Mouse (Mus musculus) CD4-positive, CD25-positive, alpha-beta regulatory T cell, adult 2 months (primary cell): ENCODE results near the gene Pink1.

ENCODE experiments used
- DNase-seq: peaks from one replicate; pipeline ENCODE4 v3.0.0-alpha.2; 2012; ENCODE audit warnings: low read depth, low spot score

The Pink1 gene

GRCm38 (mm10) chr4:138342778-138343177 lies 16.7 kb upstream of the Pink1 start:
- DNase-seq, result no peak

- DNase-seq, result no peak
Observed at GRCm38 (mm10) chr4:138342048-138342447, 15.9 kb upstream of the Pink1 start.

- no peak for DNase-seq
Observed at GRCm38 (mm10) chr4:138341393-138341792, 15.3 kb upstream of the Pink1 start.

GRCm38 (mm10) chr4:138339963-138340362 lies 13.9 kb upstream of the Pink1 start:
- peak; percentile 50 for DNase-seq

GRCm38 (mm10) chr4:138337341-138337740 lies 11.2 kb upstream of the Pink1 start:
- no peak for DNase-seq

- no peak for DNase-seq
Observed at GRCm38 (mm10) chr4:138336876-138337275, 10.8 kb upstream of the Pink1 start.

- no peak for DNase-seq
Observed at GRCm38 (mm10) chr4:138335648-138336047, 9.5 kb upstream of the Pink1 start.

- no peak for DNase-seq
Observed at GRCm38 (mm10) chr4:138335036-138335435, 8.9 kb upstream of the Pink1 start.

- DNase-seq, result no peak
Observed at GRCm38 (mm10) chr4:138333135-138333534, 7.0 kb upstream of the Pink1 start.

GRCm38 (mm10) chr4:138331647-138332046 lies 5.5 kb upstream of the Pink1 start:
- DNase-seq, result no peak

GRCm38 (mm10) chr4:138330264-138330671 lies 4.2 kb upstream of the Pink1 start:
- no peak for DNase-seq

GRCm38 (mm10) chr4:138327891-138328470 lies 1.9 kb upstream of the Pink1 start:
- peak; percentile 65 for DNase-seq

- peak; percentile 70 for DNase-seq
Observed at GRCm38 (mm10) chr4:138327155-138327554, 1.0 kb upstream of the Pink1 start.

GRCm38 (mm10) chr4:138325466-138326076 lies 536 bp downstream of the Pink1 start:
- DNase-seq, result peak; percentile 94

GRCm38 (mm10) chr4:138324451-138324850 lies 1.7 kb downstream of the Pink1 start:
- no peak for DNase-seq

GRCm38 (mm10) chr4:138323753-138324152 lies 2.4 kb downstream of the Pink1 start:
- no peak for DNase-seq

GRCm38 (mm10) chr4:138322692-138323091 lies 3.4 kb downstream of the Pink1 start:
- DNase-seq, result no peak

- no peak for DNase-seq
Observed at GRCm38 (mm10) chr4:138321488-138321887, 4.6 kb downstream of the Pink1 start.

- no peak for DNase-seq
Observed at GRCm38 (mm10) chr4:138320711-138321110, 5.4 kb downstream of the Pink1 start.

- peak; percentile 91 for DNase-seq
Observed at GRCm38 (mm10) chr4:138319508-138319907, 6.6 kb downstream of the Pink1 start.

- peak; percentile 79 for DNase-seq
Observed at GRCm38 (mm10) chr4:138318509-138319266, 7.4 kb downstream of the Pink1 start.

GRCm38 (mm10) chr4:138316369-138316768 lies 9.7 kb downstream of the Pink1 start:
- DNase-seq, result peak; percentile 45

GRCm38 (mm10) chr4:138315781-138316180 lies 10.3 kb downstream of the Pink1 start:
- peak; percentile 56 for DNase-seq
